Mouse (Mus musculus) bone marrow macrophage, adult 2 months (primary cell): ENCODE data around the gene Lgi4.

Experiments
- CTCF ChIP-seq: IDR thresholded peaks from 2 replicates; pipeline ENCODE4 v1.5.1; 2012; ENCODE audit warnings: low read depth, mild to moderate bottlenecking, low read length, moderate library complexity
- POLR2A ChIP-seq: IDR thresholded peaks from 2 replicates; pipeline ENCODE4 v1.6.1; 2012; ENCODE audit warnings: mild to moderate bottlenecking, low read depth, low read length, borderline replicate concordance

- TF ChIP-seq CTCF (no peak), POLR2A (no peak)
These were observed 6.3 kb upstream of the Lgi4 start for GRCm38 (mm10) chr7:31052636-31053434.
